Mouse (Mus musculus): ENCODE results near the gene Nell1. TPM values are rescaled to one million over a fixed set of nuclear protein-coding genes. Genes with fewer than 3 reads are reported as not detected.

The Nell1 gene
- total and polyA plus RNA-seq, 2 experiments from 2014 or later = 56.9 to 68.7 TPM

- TF ChIP-seq CTCF (IDR thresholded peaks at IDR 0.05) = no peak
- no peaks in the 10 kb centered on the region for H3K27me3 ChIP-seq (ENCODE audit: insufficient read depth, low read length)
- H3K36me3 ChIP-seq (ENCODE audit: insufficient read depth, low read length) = no peaks in the 10 kb centered on the region
- 0 out of 2 replicates have a peak, but pooled peaks cover 4% of the 10 kb centered on the region for H3K4me1 ChIP-seq (ENCODE audit: insufficient read depth, low read length)
- DNase-seq (ENCODE audit: low spot score) (no peak), ATAC-seq (ENCODE audit: low FRiP score) (no peak)
- no peak overlapping the region for H3K27ac ChIP-seq (ENCODE audit: low read depth, low read length)
- WGBS = 51% methylated on average over 5 of the region's 5 CpGs
- H3K9ac ChIP-seq (replicated peaks; ENCODE audit: low read length, poor library complexity, severe bottlenecking) = no peak overlapping the region
- H3K4me3 ChIP-seq (ENCODE audit: low read depth, low read length) = no peak overlapping the region
- H3K9me3 ChIP-seq (ENCODE audit: low read length) = no peaks in the 10 kb centered on the region
- H3K4me2 ChIP-seq (ENCODE audit: low read depth, low read length, poor library complexity, severe bottlenecking) = no peak overlapping the region
Observed at GRCm38 (mm10) chr7:49942490-49942889, 32.2 kb upstream of the Nell1 start.

- H3K4me3 ChIP-seq (ENCODE audit: low read depth, low read length) = no peak overlapping the region
Observed at GRCm38 (mm10) chr7:49946691-49947090, 28.0 kb upstream of the Nell1 start.

GRCm38 (mm10) chr7:49953546-49954181 is 21.0 kb upstream of the Nell1 start:
- no peaks in the 10 kb centered on the region; the same call in 1 of the 2 replicates for H3K27me3 ChIP-seq (ENCODE audit: insufficient read depth, low read length)
- no peaks in the 10 kb centered on the region for H3K4me1 ChIP-seq (ENCODE audit: insufficient read depth, low read length)
- DNase-seq (ENCODE audit: low spot score) (peak; percentile 77), ATAC-seq (ENCODE audit: low FRiP score) (peak; percentile 16; the same call in 1 of the 2 replicates)
- H3K36me3 ChIP-seq (ENCODE audit: insufficient read depth, low read length) = no peaks in the 10 kb centered on the region
- peak; percentile 82 for TF ChIP-seq CTCF (IDR thresholded peaks at IDR 0.05)
- H3K4me2 ChIP-seq (ENCODE audit: low read depth, low read length, poor library complexity, severe bottlenecking) = no peak overlapping the region
- no peak overlapping the region for H3K27ac ChIP-seq (ENCODE audit: low read depth, low read length)
- no peaks in the 10 kb centered on the region for H3K9me3 ChIP-seq (ENCODE audit: low read length)
- no peak overlapping the region for H3K4me3 ChIP-seq (ENCODE audit: low read depth, low read length)
- H3K9ac ChIP-seq (replicated peaks; ENCODE audit: low read length, poor library complexity, severe bottlenecking) = no peak overlapping the region
- 34% methylated on average over 4 of the region's 4 CpGs for WGBS

More at GRCm38 (mm10) chr7:49946691-49947090, 28.0 kb upstream of the Nell1 start:
- WGBS = 92% methylated on average over 9 of the region's 9 CpGs
- Histone ChIP-seq H3K27ac (ENCODE audit: low read depth, low read length) (no peak overlapping the region), H3K9me3 (ENCODE audit: low read length) (no peaks in the 10 kb centered on the region), H3K36me3 (ENCODE audit: insufficient read depth, low read length) (no peaks in the 10 kb centered on the region), H3K4me1 (ENCODE audit: insufficient read depth, low read length) (0 out of 2 replicates have a peak, but pooled peaks cover 4% of the 10 kb centered on the region), H3K9ac (replicated peaks; ENCODE audit: low read length, poor library complexity, severe bottlenecking) (no peak overlapping the region), H3K4me2 (ENCODE audit: low read depth, low read length, poor library complexity, severe bottlenecking) (no peak overlapping the region), H3K27me3 (ENCODE audit: insufficient read depth, low read length) (no peaks in the 10 kb centered on the region)
- no peak for TF ChIP-seq CTCF (IDR thresholded peaks at IDR 0.05)
- DNase-seq (ENCODE audit: low spot score) (no peak), ATAC-seq (ENCODE audit: low FRiP score) (no peak)

- Histone ChIP-seq H3K4me1 (ENCODE audit: insufficient read depth, low read length) (no peaks in the 10 kb centered on the region), H3K4me3 (ENCODE audit: low read depth, low read length) (no peak overlapping the region), H3K27me3 (ENCODE audit: insufficient read depth, low read length) (no peaks in the 10 kb centered on the region; the same call in 1 of the 2 replicates), H3K9me3 (ENCODE audit: low read length) (no peaks in the 10 kb centered on the region), H3K36me3 (ENCODE audit: insufficient read depth, low read length) (no peaks in the 10 kb centered on the region), H3K9ac (replicated peaks; ENCODE audit: low read length, poor library complexity, severe bottlenecking) (no peak overlapping the region), H3K27ac (ENCODE audit: low read depth, low read length) (no peak overlapping the region), H3K4me2 (ENCODE audit: low read depth, low read length, poor library complexity, severe bottlenecking) (no peak overlapping the region)
- TF ChIP-seq CTCF (IDR thresholded peaks at IDR 0.05) = no peak
- DNase-seq (ENCODE audit: low spot score) (no peak), ATAC-seq (ENCODE audit: low FRiP score) (no peak)
- 74% methylated on average over 7 of the region's 7 CpGs for WGBS
Observed at GRCm38 (mm10) chr7:49954834-49955233, 19.8 kb upstream of the Nell1 start.

- Histone ChIP-seq H3K9ac (replicated peaks; ENCODE audit: low read length, poor library complexity, severe bottlenecking) (no peak overlapping the region), H3K27me3 (ENCODE audit: insufficient read depth, low read length) (no peaks in the 10 kb centered on the region; the same call in 1 of the 2 replicates), H3K27ac (ENCODE audit: low read depth, low read length) (no peak overlapping the region), H3K36me3 (ENCODE audit: insufficient read depth, low read length) (no peaks in the 10 kb centered on the region), H3K4me3 (ENCODE audit: low read depth, low read length) (no peak overlapping the region), H3K4me2 (ENCODE audit: low read depth, low read length, poor library complexity, severe bottlenecking) (no peak overlapping the region), H3K9me3 (ENCODE audit: low read length) (no peaks in the 10 kb centered on the region), H3K4me1 (ENCODE audit: insufficient read depth, low read length) (no peaks in the 10 kb centered on the region)
- no peak for TF ChIP-seq CTCF (IDR thresholded peaks at IDR 0.05)
- DNase-seq (ENCODE audit: low spot score) = no peak
- ATAC-seq (ENCODE audit: low FRiP score) = no peak
- 83% methylated on average over 3 of the region's 3 CpGs for WGBS
Observed at GRCm38 (mm10) chr7:49957142-49957541, 17.5 kb upstream of the Nell1 start.

- Histone ChIP-seq H3K9ac (replicated peaks; ENCODE audit: low read length, poor library complexity, severe bottlenecking) (no peak overlapping the region), H3K27me3 (ENCODE audit: insufficient read depth, low read length) (no peaks in the 10 kb centered on the region), H3K4me2 (ENCODE audit: low read depth, low read length, poor library complexity, severe bottlenecking) (no peak overlapping the region), H3K27ac (ENCODE audit: low read depth, low read length) (no peak overlapping the region), H3K4me3 (ENCODE audit: low read depth, low read length) (no peak overlapping the region), H3K4me1 (ENCODE audit: insufficient read depth, low read length) (no peaks in the 10 kb centered on the region), H3K36me3 (ENCODE audit: insufficient read depth, low read length) (no peaks in the 10 kb centered on the region), H3K9me3 (ENCODE audit: low read length) (no peaks in the 10 kb centered on the region)
- ATAC-seq (ENCODE audit: low FRiP score) (no peak), DNase-seq (ENCODE audit: low spot score) (no peak)
- WGBS = 55% methylated on average over 2 of the region's 2 CpGs
- TF ChIP-seq CTCF (IDR thresholded peaks at IDR 0.05) = no peak
Observed at GRCm38 (mm10) chr7:49963764-49964163, 10.9 kb upstream of the Nell1 start.
